Mouse (Mus musculus): Measurements from ENCODE around the gene Cops7a. TPM values are rescaled to one million over a fixed set of nuclear protein-coding genes. Genes with fewer than 3 reads are reported as not detected.

The Cops7a gene
- polyA plus RNA-seq, 1 experiment from 2014 or later, result 153 TPM

GRCm38 (mm10) chr6:124920318-124921085 is 44.8 kb downstream of the Cops7a start:
- TF ChIP-seq CTCF (IDR thresholded peaks at IDR 0.05), result no peak
- ChIA-PET POLR2A (interaction anchor here (0.6 to 2.1 kb wide), 4 partner anchors 9 to 122 kb away, joined by 3 to 8 read pairs (median 4); no protein-coding TSS in a partner anchor), CTCF (interaction anchor here (1.5 to 1.7 kb wide), 3 partner anchors 10 to 110 kb away, joined by 3 to 12 read pairs (median 3); partner anchors contain the start of gene Mlf2)
- no peaks in the 10 kb centered on the region for H3K27me3 ChIP-seq
- ATAC-seq (no peak), DNase-seq (ENCODE audit: low read depth, low spot score) (no peak)
- in situ Hi-C loops (cut with MboI; ENCODE audit: low pct_unique_long_range_greater_than_20kb), result no loop called here

- ATAC-seq, result peak; percentile 73
- CTCF ChIA-PET, result interaction anchor here (1.5 kb wide), 1 partner anchor 16 kb away, joined by 3 read pairs; no protein-coding TSS in a partner anchor
- peak; percentile 95 for DNase-seq (ENCODE audit: low read depth, low spot score)
- POLR2A ChIA-PET, result interaction anchor here (0.6 to 7.0 kb wide), 4 partner anchors 10 to 68 kb away, joined by 3 to 59 read pairs (median 6); partner anchors contain the start of gene Mlf2
- in situ Hi-C loops (cut with MboI; ENCODE audit: low pct_unique_long_range_greater_than_20kb), result no loop called here
- TF ChIP-seq CTCF (IDR thresholded peaks at IDR 0.05), result no peak
- no peaks in the 10 kb centered on the region for H3K27me3 ChIP-seq
Measured at GRCm38 (mm10) chr6:124919695-124920317, 45.5 kb downstream of the Cops7a start, which contains the start of gene Ptms. TSS of gene Ptms (minus strand) at chr6:124920103.

- H3K27me3 ChIP-seq, result no peaks in the 10 kb centered on the region
- ChIA-PET CTCF (interaction anchor here (1.0 to 5.9 kb wide), 2 partner anchors 11 kb away, joined by 3 to 34 read pairs; partner anchors contain the start of gene Mlf2), POLR2A (interaction anchor here (0.6 to 7.0 kb wide), 7 partner anchors 12 to 560 kb away, joined by 3 to 59 read pairs (median 5); partner anchors contain the start of gene Mlf2)
- in situ Hi-C loops (cut with MboI; ENCODE audit: low pct_unique_long_range_greater_than_20kb), result no loop called here
- no peak for TF ChIP-seq CTCF (IDR thresholded peaks at IDR 0.05)
- ATAC-seq (no peak), DNase-seq (ENCODE audit: low read depth, low spot score) (no peak)
Measured at GRCm38 (mm10) chr6:124918890-124919627, 46.3 kb downstream of the Cops7a start.

GRCm38 (mm10) chr6:124918331-124918690 is 47.0 kb downstream of the Cops7a start:
- no peaks in the 10 kb centered on the region for H3K27me3 ChIP-seq
- CTCF ChIA-PET, result interaction anchor here (1.0 to 5.9 kb wide), 3 partner anchors 10 to 14 kb away, joined by 3 to 34 read pairs (median 34); partner anchors contain the start of gene Mlf2
- ATAC-seq (no peak), DNase-seq (ENCODE audit: low read depth, low spot score) (no peak)
- in situ Hi-C loops (cut with MboI; ENCODE audit: low pct_unique_long_range_greater_than_20kb), result no loop called here
- POLR2A ChIA-PET, result interaction anchor here (0.6 to 7.0 kb wide), 7 partner anchors 11 to 560 kb away, joined by 3 to 59 read pairs (median 5); partner anchors contain the start of gene Mlf2
- TF ChIP-seq CTCF (IDR thresholded peaks at IDR 0.05), result no peak

- ATAC-seq (peak; percentile 64), DNase-seq (ENCODE audit: low read depth, low spot score) (no peak)
- CTCF ChIA-PET, result interaction anchor here (1.0 to 5.9 kb wide), 4 partner anchors 9 to 13 kb away, joined by 3 to 34 read pairs (median 18); partner anchors contain the start of gene Mlf2
- POLR2A ChIA-PET, result interaction anchor here (0.6 to 7.0 kb wide), 5 partner anchors 11 to 561 kb away, joined by 3 to 59 read pairs (median 6); partner anchors contain the start of gene Mlf2
- TF ChIP-seq CTCF (IDR thresholded peaks at IDR 0.05), result no peak
- H3K27me3 ChIP-seq, result no peaks in the 10 kb centered on the region
- in situ Hi-C loops (cut with MboI; ENCODE audit: low pct_unique_long_range_greater_than_20kb), result no loop called here
Measured at GRCm38 (mm10) chr6:124917518-124918330, 47.6 kb downstream of the Cops7a start.

GRCm38 (mm10) chr6:124916695-124917517 is 48.4 kb downstream of the Cops7a start:
- H3K27me3 ChIP-seq, result no peaks in the 10 kb centered on the region
- no peak for DNase-seq (ENCODE audit: low read depth, low spot score)
- CTCF ChIA-PET, result interaction anchor here (1.2 to 5.9 kb wide), 4 partner anchors 8 to 21 kb away, joined by 3 to 34 read pairs (median 18); partner anchors contain the start of gene Mlf2
- TF ChIP-seq CTCF (IDR thresholded peaks at IDR 0.05), result no peak
- peak; percentile 67 for ATAC-seq
- POLR2A ChIA-PET, result interaction anchor here (0.6 to 7.0 kb wide), 9 partner anchors 9 to 171 kb away, joined by 3 to 59 read pairs (median 5); partner anchors contain the start of gene Mlf2
- in situ Hi-C loops (cut with MboI; ENCODE audit: low pct_unique_long_range_greater_than_20kb), result no loop called here

GRCm38 (mm10) chr6:124915942-124916694 is 49.2 kb downstream of the Cops7a start:
- ATAC-seq, result no peak
- CTCF ChIA-PET, result interaction anchor here (1.2 to 5.9 kb wide), 4 partner anchors 8 to 22 kb away, joined by 3 to 34 read pairs (median 18); partner anchors contain the start of gene Mlf2
- no peaks in the 10 kb centered on the region for H3K27me3 ChIP-seq
- in situ Hi-C loops (cut with MboI; ENCODE audit: low pct_unique_long_range_greater_than_20kb), result no loop called here
- POLR2A ChIA-PET, result interaction anchor here (0.7 to 7.0 kb wide), 6 partner anchors 10 to 172 kb away, joined by 3 to 59 read pairs (median 5); partner anchors contain the start of gene Mlf2
- no peak for TF ChIP-seq CTCF (IDR thresholded peaks at IDR 0.05)
- DNase-seq (ENCODE audit: low read depth, low spot score), result no peak
